Mouse (Mus musculus) stomach, postnatal 0 days (tissue): ENCODE measurements around the gene Mbnl2. TPM values are rescaled to one million over a fixed set of nuclear protein-coding genes. Genes with fewer than 3 reads are reported as not detected.

Experiments
- ATAC-seq: fragments of 200-750 bp; cut with Nextera tagmentation; 2 replicates; pipeline ENCODE4 v1.8.0; 2017; ENCODE audit not compliant: low FRiP score, low TSS enrichment
- DNase-seq: peaks from one replicate; pipeline ENCODE4 v3.0.0-alpha.2; 2016; ENCODE audit warnings: low spot score
- H3K27ac ChIP-seq: fragments of 300-500 bp; sonication (generic); replicated peaks from 2 replicates; pipeline ENCODE4 v1.5.1; 2014; ENCODE audit warnings: mild to moderate bottlenecking, control low read depth
- H3K27me3 ChIP-seq: fragments of 300-500 bp; sonication (generic); 2 replicates; pipeline ENCODE4 v1.6.1; 2014; ENCODE audit warnings: low read length; ENCODE audit not compliant: control insufficient read depth, insufficient read depth
- H3K36me3 ChIP-seq: fragments of 300-500 bp; sonication (generic); 2 replicates; pipeline ENCODE4 v1.6.1; 2014; ENCODE audit warnings: low read length, mixed read lengths; ENCODE audit not compliant: control insufficient read depth, insufficient read depth
- H3K4me1 ChIP-seq: fragments of 300-500 bp; sonication (generic); replicated peaks from 2 replicates; pipeline ENCODE4 v1.6.1; 2014; ENCODE audit warnings: antibody characterized with exemption; ENCODE audit not compliant: control insufficient read depth, insufficient read depth
- H3K4me2 ChIP-seq: fragments of 300-500 bp; sonication (generic); replicated peaks from 2 replicates; pipeline ENCODE4 v1.6.1; 2014; ENCODE audit warnings: low read depth, mild to moderate bottlenecking, control low read depth, moderate library complexity
- H3K4me3 ChIP-seq: fragments of 300-500 bp; sonication (generic); 2 replicates; pipeline ENCODE4 v1.5.1; 2014; ENCODE audit warnings: low read depth, low read length, control low read depth
- H3K9ac ChIP-seq: fragments of 300-500 bp; sonication (generic); 2 replicates; pipeline ENCODE4 v1.6.1; 2014; ENCODE audit warnings: mild to moderate bottlenecking, low read length, control low read depth, mixed read lengths
- H3K9me3 ChIP-seq: fragments of 300-500 bp; sonication (generic); 2 replicates; pipeline ENCODE4 v1.6.1; 2016; ENCODE audit warnings: low read length; ENCODE audit not compliant: control insufficient read depth
- CTCF ChIP-seq: IDR thresholded peaks from 2 replicates; pipeline ENCODE4 v1.5.1; 2016; ENCODE audit warnings: antibody characterized with exemption, low read depth, mild to moderate bottlenecking, moderate library complexity
- EP300 ChIP-seq: optimal IDR thresholded peaks from 2 replicates; pipeline ENCODE3; 2016; ENCODE audit warnings: antibody characterized with exemption
- WGBS: fragments of 180-500 bp; shearing (Covaris S2); extraction: QIAGEN DNeasy Blood & Tissue Kit; methylation state at CpG from one replicate; pipeline ENCODE4 v1.1.7; 2014; 5-methylcytosine and 5-hydroxymethylcytosine counted together
- polyA plus RNA-seq: library from polyadenylated mRNA; unstranded; fragments of >200 nt; fragmentation: Nextera tagmentation; extraction: Ambion mirVana; gene quantifications from 2 replicates; pipeline ENCODE4 v1.2.1, GENCODE M21; 2015

The Mbnl2 gene
- polyA plus RNA-seq, 1 experiment from 2014 or later = 104 TPM

GRCm38 (mm10) chr14:120292617-120293195 lies 17.2 kb downstream of the Mbnl2 start:
- H3K4me1 ChIP-seq = peaks cover 15% of the 10 kb centered on the region
- DNase-seq = no peak
- TF ChIP-seq EP300 (no peak), CTCF (no peak)
- no peak overlapping the region for H3K4me3 ChIP-seq
- no peak overlapping the region for H3K4me2 ChIP-seq
- no peaks in the 10 kb centered on the region for H3K36me3 ChIP-seq
- no peaks in the 10 kb centered on the region for H3K27me3 ChIP-seq
- H3K9me3 ChIP-seq = no peaks in the 10 kb centered on the region
- no peak overlapping the region for H3K9ac ChIP-seq
- ATAC-seq = peak; percentile 64
- H3K27ac ChIP-seq = peak overlapping the region; percentile 76
- 32% methylated on average over 6 of the region's 6 CpGs for WGBS

- TF ChIP-seq EP300 (no peak), CTCF (no peak)
- Histone ChIP-seq H3K9ac (no peak overlapping the region), H3K27ac (no peak overlapping the region), H3K4me1 (peaks cover 13% of the 10 kb centered on the region), H3K9me3 (no peaks in the 10 kb centered on the region), H3K36me3 (no peaks in the 10 kb centered on the region), H3K4me2 (no peak overlapping the region), H3K4me3 (no peak overlapping the region), H3K27me3 (no peaks in the 10 kb centered on the region)
- DNase-seq (no peak), ATAC-seq (no peak)
- WGBS = 74% methylated on average over 6 of the region's 6 CpGs
Observed at GRCm38 (mm10) chr14:120294480-120294879, 19.0 kb downstream of the Mbnl2 start.

GRCm38 (mm10) chr14:120295355-120296220 lies 20.1 kb downstream of the Mbnl2 start:
- Histone ChIP-seq H3K9me3 (no peaks in the 10 kb centered on the region), H3K27ac (peak overlapping the region; percentile 59), H3K4me3 (no peak overlapping the region), H3K4me1 (peaks cover 19% of the 10 kb centered on the region), H3K36me3 (no peaks in the 10 kb centered on the region), H3K27me3 (no peaks in the 10 kb centered on the region), H3K9ac (no peak overlapping the region), H3K4me2 (0 out of 2 replicates have a peak overlapping the region, but pooled peaks have one; percentile 9)
- ATAC-seq = peak; percentile 13; the same call in 1 of the 2 replicates
- DNase-seq = no peak
- 66% methylated on average over 13 of the region's 13 CpGs for WGBS
- no peak for TF ChIP-seq EP300
- TF ChIP-seq CTCF = no peak

- no peak overlapping the region for H3K4me3 ChIP-seq
- H3K9me3 ChIP-seq = no peaks in the 10 kb centered on the region
- H3K27me3 ChIP-seq = no peaks in the 10 kb centered on the region
- no peak; the same call in 1 of the 2 replicates for ATAC-seq
- no peaks in the 10 kb centered on the region for H3K36me3 ChIP-seq
- WGBS = 46% methylated on average over 17 of the region's 17 CpGs
- H3K4me2 ChIP-seq = peak overlapping the region; percentile 31; the same call in 1 of the 2 replicates
- no peak for DNase-seq
- TF ChIP-seq EP300 = no peak
- no peak for TF ChIP-seq CTCF
- H3K4me1 ChIP-seq = peaks cover 19% of the 10 kb centered on the region
- H3K27ac ChIP-seq = peak overlapping the region; percentile 81
- H3K9ac ChIP-seq = no peak overlapping the region
Observed at GRCm38 (mm10) chr14:120296231-120297006, 20.9 kb downstream of the Mbnl2 start.

GRCm38 (mm10) chr14:120297137-120297749 lies 21.8 kb downstream of the Mbnl2 start:
- 0 out of 2 replicates have a peak overlapping the region, but pooled peaks have one; percentile 1 for H3K9ac ChIP-seq
- no peaks in the 10 kb centered on the region for H3K9me3 ChIP-seq
- H3K4me2 ChIP-seq = peak overlapping the region; percentile 31
- H3K36me3 ChIP-seq = no peaks in the 10 kb centered on the region
- peak; percentile 67; the same call in 1 of the 2 replicates for ATAC-seq
- H3K4me1 ChIP-seq = peaks cover 19% of the 10 kb centered on the region
- WGBS = 7% methylated on average over 16 of the region's 16 CpGs
- H3K27ac ChIP-seq = peak overlapping the region; percentile 81
- TF ChIP-seq CTCF (no peak), EP300 (no peak)
- DNase-seq = peak; percentile 59
- H3K4me3 ChIP-seq = no peak overlapping the region
- no peaks in the 10 kb centered on the region for H3K27me3 ChIP-seq
